Mouse (Mus musculus) embryonic fibroblast, embryonic 13.5 days (primary cell): ENCODE data around the gene Acot1.

Source experiments
- CTCF ChIP-seq: IDR thresholded peaks from 2 replicates; pipeline ENCODE4 v1.5.1; 2011; ENCODE audit warnings: mild to moderate bottlenecking, control low read depth, low read length, moderate library complexity, borderline replicate concordance; ENCODE audit not compliant: insufficient read depth
- POLR2A ChIP-seq: IDR thresholded peaks from 2 replicates; pipeline ENCODE4 v1.6.1; 2011; ENCODE audit warnings: low read depth, mild to moderate bottlenecking, control low read depth, low read length, moderate library complexity

DNA sequence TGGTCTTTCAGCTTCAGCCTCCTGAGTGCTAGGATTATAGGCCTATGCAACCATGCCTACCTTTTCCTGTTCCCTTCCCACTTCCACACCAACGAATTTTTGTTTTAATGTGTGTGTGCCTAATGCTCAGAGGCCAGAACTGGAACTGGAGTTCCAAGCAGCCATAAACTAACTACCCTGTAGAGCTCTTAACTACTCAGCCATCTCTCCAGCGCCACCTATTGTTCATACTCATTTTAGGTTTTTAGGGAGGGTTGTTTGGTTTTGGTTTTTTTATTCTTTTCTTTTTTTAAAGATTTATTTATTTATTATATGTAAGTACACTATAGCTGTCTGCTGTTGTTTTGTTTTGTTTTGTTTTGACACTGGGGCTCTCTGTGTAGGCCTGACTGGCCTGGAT, 51.7 kb downstream of the Acot1 start:
- TF ChIP-seq CTCF = no peak
- TF ChIP-seq POLR2A = no peak
